Mouse (Mus musculus) forebrain, postnatal 0 days (tissue): ENCODE results near the gene Hoxd12. TPM values are rescaled to one million over a fixed set of nuclear protein-coding genes. Genes with fewer than 3 reads are reported as not detected.
A peak's percentile ranks its signal among the peaks of the same experiment; 100 is the strongest.

ENCODE experiments used
- ATAC-seq: fragments of 200-750 bp; cut with Nextera tagmentation; 2 replicates; pipeline ENCODE4 v1.8.0; 2017; ENCODE audit warnings: mild to moderate bottlenecking, moderate library complexity
- DNase-seq: peaks from one replicate; pipeline ENCODE4 v3.0.0-alpha.2; 2015
- H3K27ac ChIP-seq: fragments of 300-500 bp; sonication (generic); 2 replicates; pipeline ENCODE4 v1.5.1; 2014; ENCODE audit warnings: low read depth, mild to moderate bottlenecking, antibody characterized with exemption, low read length, moderate library complexity, mixed read lengths
- H3K27me3 ChIP-seq: fragments of 300-500 bp; sonication (generic); 2 replicates; pipeline ENCODE4 v1.6.1; 2014; ENCODE audit warnings: mild to moderate bottlenecking, low read length, mixed read lengths; ENCODE audit not compliant: insufficient read depth
- H3K36me3 ChIP-seq: fragments of 300-500 bp; sonication (generic); 2 replicates; pipeline ENCODE4 v1.6.1; 2014; ENCODE audit warnings: mild to moderate bottlenecking, moderate library complexity; ENCODE audit not compliant: insufficient read depth
- H3K4me1 ChIP-seq: fragments of 300-500 bp; sonication (generic); 2 replicates; pipeline ENCODE4 v1.6.1; 2014; ENCODE audit warnings: antibody characterized with exemption; ENCODE audit not compliant: insufficient read depth
- H3K4me2 ChIP-seq: fragments of 300-500 bp; sonication (generic); 2 replicates; pipeline ENCODE4 v1.6.1; 2014; ENCODE audit warnings: low read depth, mild to moderate bottlenecking, moderate library complexity
- H3K4me3 ChIP-seq: fragments of 300-500 bp; sonication (generic); 2 replicates; pipeline ENCODE4 v1.5.1; 2014; ENCODE audit warnings: low read depth, low read length, mixed read lengths
- H3K9ac ChIP-seq: fragments of 300-500 bp; sonication (generic); 2 replicates; pipeline ENCODE4 v1.6.1; 2014; ENCODE audit warnings: mild to moderate bottlenecking
- H3K9me3 ChIP-seq: fragments of 300-500 bp; sonication (generic); 2 replicates; pipeline ENCODE4 v1.6.1; 2016; ENCODE audit warnings: low read length
- CTCF ChIP-seq: sonication (generic); IDR thresholded peaks from 2 replicates; pipeline ENCODE4 v1.5.1; 2016; ENCODE audit warnings: antibody characterized with exemption, control low read depth, low read depth
- WGBS: fragments of 180-500 bp; shearing (Covaris S2); extraction: QIAGEN DNeasy Blood & Tissue Kit; methylation state at CpG from one replicate; pipeline ENCODE4 v1.1.7; 2014; 5-methylcytosine and 5-hydroxymethylcytosine counted together
- polyA plus RNA-seq: library from polyadenylated mRNA; unstranded; fragments of >200 nt; fragmentation: Nextera tagmentation; extraction: Ambion mirVana; gene quantifications from 2 replicates; pipeline ENCODE4 v1.2.1, GENCODE M21; 2015
- total RNA-seq: library from RNA; depleted of rRNA; stranded (reverse); fragments of >200 nt; gene quantifications from 2 replicates; pipeline ENCODE4 v1.2.3, GENCODE M21; 2014

Hoxd12 gene
- total and polyA plus RNA-seq, 2 experiments from 2014 or later = not detected

DNA sequence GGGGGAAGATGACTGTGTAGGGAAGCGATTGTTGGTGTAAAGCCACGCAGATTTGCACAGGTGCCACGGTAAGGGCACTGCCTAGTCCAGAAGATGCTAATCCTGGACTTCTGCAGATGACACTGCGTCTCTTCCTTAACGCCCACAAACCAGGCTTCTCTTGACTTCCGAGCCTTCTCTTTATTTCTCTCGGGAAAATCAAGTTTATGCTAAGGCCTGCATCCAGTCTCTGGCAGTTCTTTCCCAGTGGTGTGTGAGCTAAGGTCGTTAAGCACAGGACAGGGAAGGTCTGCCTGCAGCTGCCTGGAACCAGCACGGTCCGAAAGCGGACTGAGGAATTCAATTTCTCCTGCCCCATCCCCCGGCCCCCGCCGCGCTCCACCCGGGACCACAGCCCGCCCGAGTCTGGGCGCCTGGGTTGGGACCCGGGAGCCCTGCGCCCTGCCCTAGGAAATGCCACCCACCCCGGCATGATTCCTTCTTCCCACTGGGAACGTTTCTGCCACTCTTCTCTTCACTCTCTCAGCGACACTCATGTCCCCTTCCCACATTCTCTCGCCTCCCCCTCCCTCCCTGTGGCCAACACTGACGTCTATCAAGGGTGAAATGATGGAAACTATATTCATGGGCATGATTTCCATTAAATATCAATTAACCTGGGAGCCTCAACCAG, 29.0 kb downstream of the Hoxd12 start:
- WGBS = 1% methylated on average over 26 of the region's 26 CpGs
- no peaks in the 10 kb centered on the region for H3K4me1 ChIP-seq
- no peak overlapping the region for H3K9ac ChIP-seq
- no peak overlapping the region for H3K27ac ChIP-seq
- ATAC-seq (no peak), DNase-seq (no peak)
- H3K4me3 ChIP-seq = no peak overlapping the region
- H3K9me3 ChIP-seq = no peaks in the 10 kb centered on the region
- no peak overlapping the region for H3K4me2 ChIP-seq
- H3K36me3 ChIP-seq = no peaks in the 10 kb centered on the region
- H3K27me3 ChIP-seq = peaks cover 85% of the 10 kb centered on the region
- no peak for TF ChIP-seq CTCF

- no peak for ATAC-seq
- 4% methylated on average over 51 of the region's 52 CpGs for WGBS
These were observed 29.7 kb downstream of the Hoxd12 start, which contains the start of gene Hoxd8 for GRCm38 (mm10) chr2:74704393-74704998. Gene Hoxd8, plus strand, starts transcription at chr2:74704615.

GRCm38 (mm10) chr2:74704999-74705466, 30.2 kb downstream of the Hoxd12 start:
- H3K27ac ChIP-seq = no peak overlapping the region
- no peak for ATAC-seq
- WGBS = under 1% methylated on average over 48 of the region's 66 CpGs
- no peaks in the 10 kb centered on the region for H3K9me3 ChIP-seq
- no peaks in the 10 kb centered on the region for H3K36me3 ChIP-seq
- TF ChIP-seq CTCF = no peak
- DNase-seq = no peak
- no peaks in the 10 kb centered on the region for H3K4me1 ChIP-seq
- peaks cover 85% of the 10 kb centered on the region for H3K27me3 ChIP-seq
- peak overlapping the region; percentile 26 for H3K4me3 ChIP-seq
- H3K9ac ChIP-seq = no peak overlapping the region
- H3K4me2 ChIP-seq = peak overlapping the region; percentile 45

More at GRCm38 (mm10) chr2:74704393-74704998, 29.7 kb downstream of the Hoxd12 start, which contains the start of gene Hoxd8:
- H3K4me3 ChIP-seq = peak within 1 kb of the TSS; percentile 26
- H3K27ac ChIP-seq = no peak within 1 kb of the TSS
- H3K27me3 ChIP-seq = peaks cover 85% of the 10 kb centered on the region
- no peak for DNase-seq
- no peaks in the 10 kb centered on the region for H3K36me3 ChIP-seq
- H3K4me1 ChIP-seq = no peaks in the 10 kb centered on the region
- no peaks in the 10 kb centered on the region for H3K9me3 ChIP-seq
- H3K4me2 ChIP-seq = peak within 1 kb of the TSS; percentile 45
- no peak within 1 kb of the TSS for H3K9ac ChIP-seq
- no peak for TF ChIP-seq CTCF

GRCm38 (mm10) chr2:74705467-74706089, 30.8 kb downstream of the Hoxd12 start:
- Histone ChIP-seq H3K9ac (no peak overlapping the region), H3K27me3 (peaks cover 85% of the 10 kb centered on the region), H3K4me3 (peak overlapping the region; percentile 26), H3K4me1 (no peaks in the 10 kb centered on the region), H3K4me2 (peak overlapping the region; percentile 45), H3K9me3 (no peaks in the 10 kb centered on the region), H3K27ac (no peak overlapping the region), H3K36me3 (no peaks in the 10 kb centered on the region)
- ATAC-seq (no peak), DNase-seq (no peak)
- TF ChIP-seq CTCF = no peak
- 2% methylated on average over 65 of the region's 85 CpGs for WGBS

DNA sequence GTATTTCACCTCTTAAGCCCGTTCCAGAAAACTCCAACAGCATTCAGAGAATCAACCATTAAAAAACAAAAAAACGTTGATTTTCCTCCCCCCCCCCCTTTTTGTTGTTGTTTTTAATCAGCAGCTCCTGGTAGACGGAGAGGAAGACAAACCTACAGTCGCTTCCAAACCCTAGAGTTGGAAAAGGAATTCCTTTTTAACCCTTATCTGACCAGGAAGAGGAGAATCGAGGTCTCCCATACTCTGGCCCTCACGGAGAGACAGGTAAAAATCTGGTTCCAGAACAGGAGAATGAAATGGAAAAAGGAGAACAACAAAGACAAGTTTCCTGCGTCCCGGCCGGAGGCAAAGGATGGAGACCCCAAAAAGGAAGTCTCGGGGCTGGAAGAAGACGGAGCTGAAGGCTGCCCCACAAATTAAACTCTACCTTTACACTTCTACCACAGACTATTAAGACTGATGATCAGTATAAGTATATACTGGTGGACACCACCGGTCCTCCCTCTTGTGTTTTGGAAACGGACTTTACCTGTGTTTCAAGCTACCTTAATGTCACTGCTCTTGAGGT, 31.7 kb downstream of the Hoxd12 start:
- peaks cover 82% of the 10 kb centered on the region for H3K27me3 ChIP-seq
- no peak for TF ChIP-seq CTCF
- no peaks in the 10 kb centered on the region for H3K36me3 ChIP-seq
- H3K9ac ChIP-seq = no peak overlapping the region
- no peak overlapping the region for H3K27ac ChIP-seq
- H3K4me2 ChIP-seq = no peak overlapping the region
- WGBS = 2% methylated on average over 13 of the region's 13 CpGs
- no peaks in the 10 kb centered on the region for H3K4me1 ChIP-seq
- H3K4me3 ChIP-seq = no peak overlapping the region
- no peak for ATAC-seq
- no peaks in the 10 kb centered on the region for H3K9me3 ChIP-seq
- DNase-seq = no peak

- DNase-seq = no peak
- H3K9ac ChIP-seq = no peak overlapping the region
- 9% methylated on average over 7 of the region's 7 CpGs for WGBS
- no peaks in the 10 kb centered on the region for H3K36me3 ChIP-seq
- no peak overlapping the region for H3K27ac ChIP-seq
- peaks cover 81% of the 10 kb centered on the region for H3K27me3 ChIP-seq
- no peak overlapping the region for H3K4me2 ChIP-seq
- ATAC-seq = no peak
- TF ChIP-seq CTCF = no peak
- no peaks in the 10 kb centered on the region for H3K4me1 ChIP-seq
- no peaks in the 10 kb centered on the region for H3K9me3 ChIP-seq
- no peak overlapping the region for H3K4me3 ChIP-seq
These were observed 32.8 kb downstream of the Hoxd12 start for GRCm38 (mm10) chr2:74707599-74707998.
